Mouse (Mus musculus) neural tube, embryonic 14.5 days (tissue): Measurements from ENCODE around the gene Gm44596. TPM values are rescaled to one million over a fixed set of nuclear protein-coding genes. Genes with fewer than 3 reads are reported as not detected.
A peak's percentile ranks its signal among the peaks of the same experiment; 100 is the strongest.

Experiments
- ATAC-seq: fragments of 200-750 bp; cut with Nextera tagmentation; 2 replicates; pipeline ENCODE4 v1.8.0; 2017; ENCODE audit warnings: low read depth, mild to moderate bottlenecking, moderate TSS enrichment, moderate library complexity
- H3K27ac ChIP-seq: fragments of 300-500 bp; sonication (generic); 2 replicates; pipeline ENCODE4 v1.5.1; 2014; ENCODE audit warnings: low read depth, mild to moderate bottlenecking, control low read depth, low read length, moderate library complexity, mixed read lengths
- H3K27me3 ChIP-seq: fragments of 300-500 bp; sonication (generic); 2 replicates; pipeline ENCODE4 v1.6.1; 2014; ENCODE audit warnings: low read length; ENCODE audit not compliant: control insufficient read depth, insufficient read depth
- H3K36me3 ChIP-seq: fragments of 300-500 bp; sonication (generic); 2 replicates; pipeline ENCODE4 v1.6.1; 2014; ENCODE audit warnings: low read length, mixed read lengths; ENCODE audit not compliant: control insufficient read depth, insufficient read depth
- H3K4me1 ChIP-seq: fragments of 300-500 bp; sonication (generic); 2 replicates; pipeline ENCODE4 v1.6.1; 2014; ENCODE audit warnings: low read length; ENCODE audit not compliant: control insufficient read depth, insufficient read depth
- H3K4me2 ChIP-seq: fragments of 300-500 bp; sonication (generic); 2 replicates; pipeline ENCODE4 v1.6.1; 2014; ENCODE audit warnings: mild to moderate bottlenecking, low read depth, low read length, control low read depth
- H3K4me3 ChIP-seq: fragments of 300-500 bp; sonication (generic); 2 replicates; pipeline ENCODE4 v1.5.1; 2014; ENCODE audit warnings: low read depth, low read length, control low read depth, mixed read lengths
- H3K9ac ChIP-seq: fragments of 300-500 bp; sonication (generic); replicated peaks from 2 replicates; pipeline ENCODE4 v1.6.1; 2014; ENCODE audit warnings: low read depth, mild to moderate bottlenecking, control low read depth, low read length, mixed read lengths
- H3K9me3 ChIP-seq: fragments of 300-500 bp; sonication (generic); 2 replicates; pipeline ENCODE4 v1.6.1; 2016; ENCODE audit warnings: low read length; ENCODE audit not compliant: control insufficient read depth
- WGBS: fragments of 180-500 bp; shearing (Covaris S2); extraction: QIAGEN DNeasy Blood & Tissue Kit; methylation state at CpG from one replicate; pipeline ENCODE4 v1.1.7; 2014; 5-methylcytosine and 5-hydroxymethylcytosine counted together
- polyA plus RNA-seq: library from polyadenylated mRNA; unstranded; fragments of >200 nt; fragmentation: Nextera tagmentation; extraction: Ambion mirVana; gene quantifications from 2 replicates; pipeline ENCODE4 v1.2.1, GENCODE M21; 2014

Gm44596 gene
- polyA plus RNA-seq, 1 experiment from 2014 or later = not detected

- no peaks in the 10 kb centered on the region for H3K4me1 ChIP-seq
- no peak overlapping the region for H3K4me3 ChIP-seq
- H3K27ac ChIP-seq = no peak overlapping the region
- H3K4me2 ChIP-seq = no peak overlapping the region
- WGBS = 93% methylated on average over 1 of the region's 1 CpGs
- no peaks in the 10 kb centered on the region for H3K9me3 ChIP-seq
- H3K9ac ChIP-seq = no peak overlapping the region
- H3K36me3 ChIP-seq = peaks cover 8% of the 10 kb centered on the region; the same call in 1 of the 2 replicates
- no peaks in the 10 kb centered on the region for H3K27me3 ChIP-seq
- ATAC-seq = no peak
Measured at GRCm38 (mm10) chr6:128418076-128418475, 42.8 kb downstream of the Gm44596 start.

GRCm38 (mm10) chr6:128421036-128421435, 45.7 kb downstream of the Gm44596 start:
- no peak for ATAC-seq
- H3K4me1 ChIP-seq = 0 out of 2 replicates have a peak, but pooled peaks cover 3% of the 10 kb centered on the region
- H3K36me3 ChIP-seq = no peaks in the 10 kb centered on the region
- H3K4me2 ChIP-seq = no peak overlapping the region
- no peak overlapping the region for H3K9ac ChIP-seq
- H3K4me3 ChIP-seq = no peak overlapping the region
- no peaks in the 10 kb centered on the region for H3K9me3 ChIP-seq
- no peak overlapping the region for H3K27ac ChIP-seq
- 98% methylated on average over 2 of the region's 2 CpGs for WGBS
- no peaks in the 10 kb centered on the region for H3K27me3 ChIP-seq

GRCm38 (mm10) chr6:128421480-128421879, 46.2 kb downstream of the Gm44596 start:
- no peak overlapping the region for H3K27ac ChIP-seq
- 0 out of 2 replicates have a peak, but pooled peaks cover 3% of the 10 kb centered on the region for H3K4me1 ChIP-seq
- no peaks in the 10 kb centered on the region for H3K36me3 ChIP-seq
- no peaks in the 10 kb centered on the region for H3K9me3 ChIP-seq
- no peak overlapping the region for H3K4me2 ChIP-seq
- 83% methylated on average over 3 of the region's 3 CpGs for WGBS
- no peak for ATAC-seq
- H3K4me3 ChIP-seq = no peak overlapping the region
- H3K9ac ChIP-seq = no peak overlapping the region
- H3K27me3 ChIP-seq = no peaks in the 10 kb centered on the region

GRCm38 (mm10) chr6:128423496-128424268, 48.4 kb downstream of the Gm44596 start:
- peak overlapping the region; percentile 99 for H3K27ac ChIP-seq
- no peaks in the 10 kb centered on the region for H3K36me3 ChIP-seq
- 47% methylated on average over 15 of the region's 16 CpGs for WGBS
- H3K9me3 ChIP-seq = no peaks in the 10 kb centered on the region
- 0 out of 2 replicates have a peak, but pooled peaks cover 3% of the 10 kb centered on the region for H3K4me1 ChIP-seq
- peak overlapping the region; percentile 74 for H3K9ac ChIP-seq
- H3K27me3 ChIP-seq = no peaks in the 10 kb centered on the region
- peak; percentile 39 for ATAC-seq
- peak overlapping the region; percentile 58 for H3K4me3 ChIP-seq
- H3K4me2 ChIP-seq = peak overlapping the region; percentile 76

GRCm38 (mm10) chr6:128424269-128425019, 49.1 kb downstream of the Gm44596 start, which contains the start of gene Itfg2:
Gene Itfg2, minus strand, starts transcription at chr6:128424931.
- Histone ChIP-seq H3K4me1 (0 out of 2 replicates have a peak, but pooled peaks cover 3% of the 10 kb centered on the region), H3K27me3 (no peaks in the 10 kb centered on the region), H3K4me2 (peak within 1 kb of the TSS; percentile 76), H3K9ac (peak within 1 kb of the TSS; percentile 74), H3K36me3 (no peaks in the 10 kb centered on the region), H3K27ac (peak within 1 kb of the TSS; percentile 99), H3K4me3 (peak within 1 kb of the TSS; percentile 58), H3K9me3 (no peaks in the 10 kb centered on the region)
- ATAC-seq = peak; percentile 96
- under 1% methylated on average over 42 of the region's 42 CpGs for WGBS

GRCm38 (mm10) chr6:128425046-128425445, 49.7 kb downstream of the Gm44596 start:
- peak overlapping the region; percentile 58 for H3K4me3 ChIP-seq
- peak overlapping the region; percentile 99 for H3K27ac ChIP-seq
- H3K9ac ChIP-seq = peak overlapping the region; percentile 74
- H3K4me1 ChIP-seq = 0 out of 2 replicates have a peak, but pooled peaks cover 3% of the 10 kb centered on the region
- no peak for ATAC-seq
- no peaks in the 10 kb centered on the region for H3K9me3 ChIP-seq
- peak overlapping the region; percentile 65 for H3K4me2 ChIP-seq
- no peaks in the 10 kb centered on the region for H3K27me3 ChIP-seq
- peaks cover 4% of the 10 kb centered on the region; the same call in 1 of the 2 replicates for H3K36me3 ChIP-seq
- 19% methylated on average over 9 of the region's 9 CpGs for WGBS

GRCm38 (mm10) chr6:128427571-128427970, 52.3 kb downstream of the Gm44596 start:
- Histone ChIP-seq H3K27me3 (no peaks in the 10 kb centered on the region), H3K4me2 (no peak overlapping the region), H3K9me3 (no peaks in the 10 kb centered on the region), H3K27ac (no peak overlapping the region), H3K36me3 (peaks cover 25% of the 10 kb centered on the region), H3K9ac (no peak overlapping the region), H3K4me3 (no peak overlapping the region), H3K4me1 (0 out of 2 replicates have a peak, but pooled peaks cover 3% of the 10 kb centered on the region)
- 95% methylated on average over 5 of the region's 5 CpGs for WGBS
- no peak for ATAC-seq

- Histone ChIP-seq H3K4me1 (0 out of 2 replicates have a peak, but pooled peaks cover 3% of the 10 kb centered on the region), H3K36me3 (peaks cover 39% of the 10 kb centered on the region), H3K9ac (no peak overlapping the region), H3K27me3 (no peaks in the 10 kb centered on the region), H3K27ac (no peak overlapping the region), H3K4me3 (no peak overlapping the region), H3K9me3 (no peaks in the 10 kb centered on the region), H3K4me2 (no peak overlapping the region)
- 93% methylated on average over 2 of the region's 2 CpGs for WGBS
- no peak for ATAC-seq
Measured at GRCm38 (mm10) chr6:128429300-128429699, 54.0 kb downstream of the Gm44596 start.
